8 mouse cellular contexts compared by ENCODE assay signal in genomic region chr11:110195310-110195709, GRCm38 (mm10).
"Had no signal": no experiment of that assay in that cellular context is flagged by ENCODE, and none has a peak within 500 bp of the region (broad histone marks: within the 10 kb centered on the region; RNA-seq: fewer than 3 reads in every experiment).

No protein-coding gene starts in this region.

- DNase-seq: kidney, adult 11 months; kidney, postnatal 10 days; kidney, postnatal 4 days; liver; liver, embryonic 13.5 days; liver, postnatal 0 days; lung, postnatal 14 days; thymus, postnatal 4 days had no signal
